Comparison of ENCODE assay signal across 23 mouse cellular contexts in genomic region chr9:111143387-111143786, GRCm38 (mm10). TPM values are rescaled to one million over a fixed set of nuclear protein-coding genes. Genes with fewer than 3 reads are reported as not detected.
DNase-seq lines count a peak whose midpoint lies in the region; ATAC-seq and TF ChIP-seq lines count a peak whose summit lies in the region.
"Had no signal": no experiment of that assay in that cellular context is flagged by ENCODE, and none has a peak within 500 bp of the region (broad histone marks: within the 10 kb centered on the region; RNA-seq: fewer than 3 reads in every experiment).

No protein-coding gene starts in this region.

- no peak overlapping the region for H3K4me3 ChIP-seq in liver, postnatal 0 days (ENCODE audit: low read depth, low read length)
- no peak overlapping the region for H3K4me3 ChIP-seq in liver, embryonic 12.5 days
- H3K4me3 ChIP-seq in brown adipose tissue, adult 24 weeks (ENCODE audit: insufficient read depth, low read depth, low read length), result no peak overlapping the region
- H3K4me3 ChIP-seq in megakaryocyte, embryonic 14.5 days (replicated peaks), result peak overlapping the region; percentile 30
- H3K4me3 ChIP-seq: embryonic facial prominence, embryonic 12.5 days; hindbrain, embryonic 15.5 days; layer of hippocampus, adult 2 months; neural tube, embryonic 13.5 days had no signal

- no peak overlapping the region for H3K27ac ChIP-seq in liver, postnatal 0 days (ENCODE audit: low read depth)
- H3K27ac ChIP-seq in liver, embryonic 12.5 days, result no peak overlapping the region
- 0 out of 2 replicates have a peak overlapping the region, but pooled peaks have one; percentile 39 for H3K27ac ChIP-seq in brown adipose tissue, adult 24 weeks (replicated peaks; ENCODE audit: low read depth, low read length)
- H3K27ac ChIP-seq: embryonic facial prominence, embryonic 12.5 days; hindbrain, embryonic 15.5 days; layer of hippocampus, adult 2 months; neural tube, embryonic 13.5 days; stomach, postnatal 0 days had no signal

- ATAC-seq in liver, postnatal 0 days, result peak; percentile 40; the same call in 1 of the 2 replicates
- no peak for ATAC-seq in liver, embryonic 12.5 days
- ATAC-seq: forebrain, postnatal 0 days; Patski had no signal

- no peaks in the 10 kb centered on the region for H3K27me3 ChIP-seq in liver, postnatal 0 days (ENCODE audit: insufficient read depth, low read length)
- H3K27me3 ChIP-seq in liver, embryonic 12.5 days (replicated peaks), result no peaks in the 10 kb centered on the region
- H3K27me3 ChIP-seq in megakaryocyte, embryonic 14.5 days (replicated peaks), result no peaks in the 10 kb centered on the region
- H3K27me3 ChIP-seq: embryonic facial prominence, embryonic 12.5 days; hindbrain, embryonic 15.5 days; neural tube, embryonic 13.5 days; Patski had no signal

- TF ChIP-seq CTCF in liver, postnatal 0 days (IDR thresholded peaks at IDR 0.05; ENCODE audit: low read depth), result no peak

- WGBS in liver, postnatal 0 days (ENCODE audit: insufficient replicate concordance), result 59% methylated on average over 1 of the region's 1 CpGs
- 67% methylated on average over 1 of the region's 1 CpGs for WGBS in liver, embryonic 12.5 days (ENCODE audit: insufficient replicate concordance)

- TF ChIP-seq EP300 in liver, postnatal 0 days (IDR thresholded peaks at IDR 0.05; ENCODE audit: low read depth), result no peak

- peaks cover 22% of the 10 kb centered on the region for H3K4me1 ChIP-seq in liver, postnatal 0 days (ENCODE audit: insufficient read depth)
- H3K4me1 ChIP-seq in liver, embryonic 12.5 days, result peaks cover 19% of the 10 kb centered on the region
- H3K4me1 ChIP-seq in brown adipose tissue, adult 24 weeks (ENCODE audit: control insufficient read depth, insufficient read depth, insufficient read length, low read length), result peaks cover 24% of the 10 kb centered on the region
- peaks cover 93% of the 10 kb centered on the region for H3K4me1 ChIP-seq in megakaryocyte, embryonic 14.5 days
- H3K4me1 ChIP-seq: hindbrain, embryonic 15.5 days had no signal

- no peak overlapping the region for H3K9ac ChIP-seq in liver, postnatal 0 days (replicated peaks)
- H3K9ac ChIP-seq in liver, embryonic 12.5 days, result no peak overlapping the region
- H3K9ac ChIP-seq: embryonic facial prominence, embryonic 12.5 days; forebrain, postnatal 0 days; hindbrain, embryonic 15.5 days; neural tube, embryonic 13.5 days had no signal

- no peak for DNase-seq in liver, postnatal 0 days
- DNase-seq in lung, postnatal 14 days, result no peak
- no peak for DNase-seq in kidney, postnatal 25 days
- no peak for DNase-seq in layer of hippocampus, adult 18-20 months (ENCODE audit: low spot score in 2 of 2)
- DNase-seq: adrenal gland, postnatal 36 days; forebrain, postnatal 0 days; gastrocnemius, postnatal 36 days; heart, postnatal 4 days; kidney, adult 8-10 months; kidney, postnatal 10 days; lung, adult 18-20 months; lung, postnatal 10 days; midbrain, embryonic 14.5 days; right cerebral cortex, adult 18-20 months had no signal

- no peaks in the 10 kb centered on the region for H3K9me3 ChIP-seq in liver, postnatal 0 days (ENCODE audit: low read length)
- no peaks in the 10 kb centered on the region for H3K9me3 ChIP-seq in liver, embryonic 12.5 days (replicated peaks)
- H3K9me3 ChIP-seq in megakaryocyte, embryonic 14.5 days, result no peaks in the 10 kb centered on the region
- H3K9me3 ChIP-seq: embryonic facial prominence, embryonic 12.5 days; hindbrain, embryonic 15.5 days; neural tube, embryonic 13.5 days had no signal

- no peaks in the 10 kb centered on the region; the same call in 1 of the 2 replicates for H3K36me3 ChIP-seq in liver, postnatal 0 days (replicated peaks; ENCODE audit: insufficient read depth, low read length)
- H3K36me3 ChIP-seq in liver, embryonic 12.5 days, result peaks cover 12% of the 10 kb centered on the region
- H3K36me3 ChIP-seq in megakaryocyte, embryonic 14.5 days (replicated peaks; ENCODE audit: low read length), result peaks cover 69% of the 10 kb centered on the region
- H3K36me3 ChIP-seq: embryonic facial prominence, embryonic 12.5 days; hindbrain, embryonic 15.5 days had no signal

- H3K4me2 ChIP-seq in liver, postnatal 0 days (ENCODE audit: low read depth, low read length), result no peak overlapping the region
- H3K4me2 ChIP-seq in liver, embryonic 12.5 days, result no peak overlapping the region
- H3K4me2 ChIP-seq: embryonic facial prominence, embryonic 12.5 days; hindbrain, embryonic 15.5 days; neural tube, embryonic 13.5 days had no signal

RNA-seq across cellular contexts. Expression of gene Lrrfip2, which starts 26.0 kb away (rescaled TPM):
- 18.4 and 18.5 TPM in 2 replicates for polyA plus RNA-seq in liver, postnatal 0 days (2015; fragmentation: Nextera tagmentation; extraction: Ambion mirVana)
- 29.5 and 30.6 TPM in 2 replicates for polyA plus RNA-seq in liver, embryonic 12.5 days (2016; fragmentation: Nextera tagmentation; extraction: Ambion mirVana)
- polyA plus RNA-seq in brown adipose tissue, adult 24 weeks (2012; ENCODE audit: insufficient read depth, insufficient read length, missing spikeins), result 36.9 and 43.5 TPM in 2 replicates
- polyA plus RNA-seq in megakaryocyte, embryonic 14.5 days (2012; ENCODE audit: insufficient read depth, low replicate concordance), result 28.3 and 112 TPM in 2 replicates
- 10 to 100 TPM; 35.5 to 38.7 TPM for total RNA-seq in layer of hippocampus, adult 18-20 months (2021)
